Mouse (Mus musculus) ES-Bruce4 (cell line): ENCODE measurements around the gene Wwc2. TPM values are rescaled to one million over a fixed set of nuclear protein-coding genes. Genes with fewer than 3 reads are reported as not detected.
"Not testable (repeated sequence)": the region's sequence is repeated elsewhere in the genome, so short reads cannot be mapped to it uniquely, and the experiment has no call there.

Experiments
- H3K27ac ChIP-seq: 2 replicates; pipeline ENCODE4 v1.5.1; 2012; ENCODE audit warnings: low read length, inconsistent platforms; ENCODE audit not compliant: insufficient read depth
- H3K27me3 ChIP-seq: 2 replicates; pipeline ENCODE4 v1.6.1; 2012; ENCODE audit warnings: mild to moderate bottlenecking, low read length, inconsistent platforms; ENCODE audit not compliant: control insufficient read depth, poor library complexity, insufficient read depth, severe bottlenecking
- H3K36me3 ChIP-seq: 2 replicates; pipeline ENCODE4 v1.6.1; 2012; ENCODE audit warnings: inconsistent platforms, mild to moderate bottlenecking, low read length, moderate library complexity; ENCODE audit not compliant: control insufficient read depth, poor library complexity, insufficient read depth, severe bottlenecking
- H3K4me1 ChIP-seq: one replicate; pipeline ENCODE4 v1.8.1; 2011; ENCODE audit warnings: low read length; ENCODE audit not compliant: control insufficient read depth, insufficient read depth
- H3K4me3 ChIP-seq: 2 replicates; pipeline ENCODE4 v1.5.1; 2011; ENCODE audit warnings: low read depth, mild to moderate bottlenecking, low read length
- H3K9ac ChIP-seq: 2 replicates; pipeline ENCODE4 v1.6.1; 2012; ENCODE audit warnings: low read depth, mild to moderate bottlenecking, inconsistent platforms; ENCODE audit not compliant: poor library complexity, severe bottlenecking
- H3K9me3 ChIP-seq: replicated peaks from 2 replicates; pipeline ENCODE4 v1.6.1; 2012; ENCODE audit warnings: mild to moderate bottlenecking, low read length, inconsistent platforms; ENCODE audit not compliant: control insufficient read depth, poor library complexity, insufficient read depth, severe bottlenecking
- CTCF ChIP-seq: IDR thresholded peaks from one replicate; pipeline ENCODE4 v1.8.1; 2011; ENCODE audit warnings: low read depth, low read length
- EP300 ChIP-seq: IDR thresholded peaks from 2 replicates; pipeline ENCODE4 v1.6.1; 2011; ENCODE audit warnings: low read depth, low read length; ENCODE audit not compliant: insufficient read depth
- POLR2A ChIP-seq: IDR thresholded peaks from one replicate; pipeline ENCODE4 v1.8.1; 2011; ENCODE audit warnings: low read length; ENCODE audit not compliant: insufficient read depth
- polyA plus RNA-seq: library from polyadenylated mRNA; stranded (reverse); fragments of >200 nt; gene quantifications from 2 replicates; pipeline ENCODE4 v1.2.4, GENCODE M21; 2011; ENCODE audit warnings: low read depth; ENCODE audit not compliant: missing spikeins, insufficient read depth, insufficient read length

Gene Wwc2
- polyA plus RNA-seq, 1 experiment = 42.2 TPM

- Histone ChIP-seq H3K27ac (no peak overlapping the region), H3K9me3 (peaks cover 5% of the 10 kb centered on the region; the same call in 1 of the 2 replicates), H3K9ac (no peak overlapping the region), H3K4me3 (no peak overlapping the region), H3K4me1 (no peaks in the 10 kb centered on the region), H3K36me3 (peaks cover 16% of the 10 kb centered on the region), H3K27me3 (no peaks in the 10 kb centered on the region)
- TF ChIP-seq POLR2A (no peak), EP300 (no peak), CTCF (no peak)
Observed at GRCm38 (mm10) chr8:47843063-47843462, 147.7 kb downstream of the Wwc2 start.

- peaks cover 9% of the 10 kb centered on the region; the same call in 1 of the 2 replicates for H3K36me3 ChIP-seq
- no peak overlapping the region for H3K27ac ChIP-seq
- H3K9me3 ChIP-seq = no peaks in the 10 kb centered on the region
- H3K4me1 ChIP-seq = no peaks in the 10 kb centered on the region
- no peak overlapping the region for H3K9ac ChIP-seq
- TF ChIP-seq CTCF (no peak), EP300 (no peak), POLR2A (no peak)
- no peak overlapping the region for H3K4me3 ChIP-seq
- H3K27me3 ChIP-seq = no peaks in the 10 kb centered on the region
Observed at GRCm38 (mm10) chr8:47833944-47834343, 156.8 kb downstream of the Wwc2 start.

GRCm38 (mm10) chr8:47832616-47833015, 158.1 kb downstream of the Wwc2 start:
- H3K4me1 ChIP-seq = no peaks in the 10 kb centered on the region
- H3K36me3 ChIP-seq = peaks cover 8% of the 10 kb centered on the region; the same call in 1 of the 2 replicates
- H3K27ac ChIP-seq = no peak overlapping the region

GRCm38 (mm10) chr8:47826911-47827310, 163.8 kb downstream of the Wwc2 start:
- Histone ChIP-seq H3K4me1 (no peaks in the 10 kb centered on the region), H3K27ac (no peak overlapping the region), H3K9me3 (no peaks in the 10 kb centered on the region), H3K4me3 (no peak overlapping the region), H3K27me3 (no peaks in the 10 kb centered on the region), H3K9ac (no peak overlapping the region), H3K36me3 (peaks cover 8% of the 10 kb centered on the region; the same call in 1 of the 2 replicates)
- TF ChIP-seq EP300 = no peak
- no peak for TF ChIP-seq CTCF
- no peak for TF ChIP-seq POLR2A

More at GRCm38 (mm10) chr8:47832616-47833015, 158.1 kb downstream of the Wwc2 start:
- Histone ChIP-seq H3K9ac (no peak overlapping the region), H3K9me3 (no peaks in the 10 kb centered on the region), H3K4me3 (no peak overlapping the region), H3K27me3 (no peaks in the 10 kb centered on the region)
- TF ChIP-seq POLR2A (no peak), EP300 (no peak), CTCF (no peak)

- Histone ChIP-seq H3K27me3 (no peaks in the 10 kb centered on the region), H3K9me3 (no peaks in the 10 kb centered on the region), H3K27ac (no peak overlapping the region), H3K4me1 (no peaks in the 10 kb centered on the region), H3K4me3 (no peak overlapping the region), H3K9ac (no peak overlapping the region), H3K36me3 (peaks cover 3% of the 10 kb centered on the region; the same call in 1 of the 2 replicates)
- TF ChIP-seq EP300 = no peak
- TF ChIP-seq CTCF = no peak
- TF ChIP-seq POLR2A = no peak
Observed at GRCm38 (mm10) chr8:47825596-47825995, 165.1 kb downstream of the Wwc2 start.

- Histone ChIP-seq H3K9ac (no peak within 1 kb of the TSS), H3K36me3 (no peaks in the 10 kb centered on the region), H3K27me3 (no peaks in the 10 kb centered on the region), H3K27ac (no peak within 1 kb of the TSS), H3K9me3 (no peaks in the 10 kb centered on the region), H3K4me1 (no peaks in the 10 kb centered on the region), H3K4me3 (no peak within 1 kb of the TSS)
- TF ChIP-seq EP300 = no peak
- TF ChIP-seq CTCF = no peak
- no peak for TF ChIP-seq POLR2A
Observed at GRCm38 (mm10) chr8:47824182-47824581, 166.5 kb downstream of the Wwc2 start, which contains the start of gene Cldn22. Cldn22 (plus strand) TSS chr8:47824482.

- TF ChIP-seq CTCF = no peak
- TF ChIP-seq POLR2A = no peak
- TF ChIP-seq EP300 = no peak
- Histone ChIP-seq H3K36me3 (no peaks in the 10 kb centered on the region), H3K27me3 (no peaks in the 10 kb centered on the region), H3K9me3 (no peaks in the 10 kb centered on the region), H3K4me1 (no peaks in the 10 kb centered on the region), H3K9ac (no peak overlapping the region), H3K4me3 (no peak overlapping the region), H3K27ac (no peak overlapping the region)
Observed at GRCm38 (mm10) chr8:47823777-47824176, 166.9 kb downstream of the Wwc2 start.

- H3K4me3 ChIP-seq, H3K9ac ChIP-seq, H3K27me3 ChIP-seq, H3K36me3 ChIP-seq, H3K4me1 ChIP-seq, H3K9me3 ChIP-seq, H3K27ac ChIP-seq: not testable (repeated sequence)
Observed at GRCm38 (mm10) chr8:47822541-47822940, 168.2 kb downstream of the Wwc2 start.
